In genomic region chr10:43625578-43625977, GRCm38 (mm10) we compare ENCODE assay signal across 13 mouse cellular contexts. TPM values are rescaled to one million over a fixed set of nuclear protein-coding genes. Genes with fewer than 3 reads are reported as not detected.
DNase-seq lines count a peak whose midpoint lies in the region; ATAC-seq and TF ChIP-seq lines count a peak whose summit lies in the region.
"Had no signal": no experiment of that assay in that cellular context is flagged by ENCODE, and none has a peak within 500 bp of the region (broad histone marks: within the 10 kb centered on the region; RNA-seq: fewer than 3 reads in every experiment).

No protein-coding gene starts in this region.

- no peak for TF ChIP-seq CTCF in intestine, postnatal 0 days (IDR thresholded peaks at IDR 0.05; ENCODE audit: low read depth)

- no peak overlapping the region for H3K9ac ChIP-seq in intestine, embryonic 15.5 days
- H3K9ac ChIP-seq in intestine, postnatal 0 days (ENCODE audit: low read depth, low read length) = no peak overlapping the region
- no peak overlapping the region for H3K9ac ChIP-seq in limb, embryonic 15.5 days
- H3K9ac ChIP-seq in neural tube, embryonic 13.5 days = no peak overlapping the region
- H3K9ac ChIP-seq: embryonic facial prominence, embryonic 13.5 days; heart, embryonic 12.5 days had no signal

- H3K4me1 ChIP-seq in intestine, embryonic 15.5 days (replicated peaks) = no peaks in the 10 kb centered on the region
- H3K4me1 ChIP-seq in intestine, postnatal 0 days (replicated peaks; ENCODE audit: control insufficient read depth, insufficient read depth, low read length) = no peaks in the 10 kb centered on the region
- peaks cover 31% of the 10 kb centered on the region for H3K4me1 ChIP-seq in limb, embryonic 15.5 days
- H3K4me1 ChIP-seq in neural tube, embryonic 13.5 days (replicated peaks) = peaks cover 33% of the 10 kb centered on the region
- H3K4me1 ChIP-seq: heart, embryonic 12.5 days had no signal

- H3K4me3 ChIP-seq in intestine, embryonic 15.5 days (replicated peaks) = no peak overlapping the region
- H3K4me3 ChIP-seq in intestine, postnatal 0 days (ENCODE audit: low read depth, low read length) = no peak overlapping the region
- H3K4me3 ChIP-seq in limb, embryonic 15.5 days = no peak overlapping the region
- no peak overlapping the region for H3K4me3 ChIP-seq in neural tube, embryonic 13.5 days
- H3K4me3 ChIP-seq: embryonic facial prominence, embryonic 13.5 days; heart, embryonic 12.5 days had no signal

- no peaks in the 10 kb centered on the region for H3K9me3 ChIP-seq in intestine, embryonic 15.5 days
- no peaks in the 10 kb centered on the region for H3K9me3 ChIP-seq in intestine, postnatal 0 days (ENCODE audit: control insufficient read depth)
- no peaks in the 10 kb centered on the region for H3K9me3 ChIP-seq in limb, embryonic 15.5 days
- H3K9me3 ChIP-seq in neural tube, embryonic 13.5 days = no peaks in the 10 kb centered on the region
- H3K9me3 ChIP-seq: embryonic facial prominence, embryonic 13.5 days had no signal

- DNase-seq in right cerebral cortex, adult 18-20 months = no peak
- DNase-seq in kidney, adult 18-20 months = no peak
- DNase-seq: adrenal gland, postnatal 25 days; cerebellum, adult 9-10 months; thymus, adult 2 months had no signal

- H3K36me3 ChIP-seq in intestine, embryonic 15.5 days = no peaks in the 10 kb centered on the region
- no peaks in the 10 kb centered on the region for H3K36me3 ChIP-seq in intestine, postnatal 0 days (ENCODE audit: control insufficient read depth, insufficient read depth)
- H3K36me3 ChIP-seq in limb, embryonic 15.5 days = no peaks in the 10 kb centered on the region
- H3K36me3 ChIP-seq in neural tube, embryonic 13.5 days = no peaks in the 10 kb centered on the region
- H3K36me3 ChIP-seq: embryonic facial prominence, embryonic 13.5 days; heart, embryonic 12.5 days had no signal

- ATAC-seq in intestine, embryonic 15.5 days = peak; percentile 49; the same call in 1 of the 2 replicates
- ATAC-seq in intestine, postnatal 0 days = no peak
- ATAC-seq in common myeloid progenitor, adult 5-6 weeks (replicated peaks; ENCODE audit: low read depth, poor library complexity, severe bottlenecking) = peak; percentile 68
- ATAC-seq in limb, embryonic 15.5 days (ENCODE audit: insufficient number of reproducible peaks, low FRiP score, low TSS enrichment, low read depth) = no peak
- peak; percentile 63 for ATAC-seq in neural tube, embryonic 13.5 days (ENCODE audit: low read depth)
- ATAC-seq: Patski had no signal

- WGBS in intestine, embryonic 15.5 days = 85% methylated on average over 2 of the region's 2 CpGs
- WGBS in intestine, postnatal 0 days = 86% methylated on average over 2 of the region's 2 CpGs
- 43% methylated on average over 2 of the region's 2 CpGs for whole genome bisulfite sequencing in limb, embryonic 15.5 days
- WGBS in neural tube, embryonic 13.5 days = 49% methylated on average over 2 of the region's 2 CpGs

- no peaks in the 10 kb centered on the region for H3K27me3 ChIP-seq in intestine, embryonic 15.5 days (replicated peaks)
- H3K27me3 ChIP-seq in intestine, postnatal 0 days (replicated peaks; ENCODE audit: control insufficient read depth, insufficient read depth, low read length) = no peaks in the 10 kb centered on the region
- no peaks in the 10 kb centered on the region for H3K27me3 ChIP-seq in limb, embryonic 15.5 days
- H3K27me3 ChIP-seq in neural tube, embryonic 13.5 days = no peaks in the 10 kb centered on the region
- H3K27me3 ChIP-seq: embryonic facial prominence, embryonic 13.5 days; heart, embryonic 12.5 days; Patski had no signal

- H3K4me2 ChIP-seq in intestine, embryonic 15.5 days (replicated peaks) = no peak overlapping the region
- no peak overlapping the region for H3K4me2 ChIP-seq in intestine, postnatal 0 days (replicated peaks; ENCODE audit: low read depth)
- no peak overlapping the region for H3K4me2 ChIP-seq in limb, embryonic 15.5 days
- H3K4me2 ChIP-seq in neural tube, embryonic 13.5 days = no peak overlapping the region
- H3K4me2 ChIP-seq: embryonic facial prominence, embryonic 13.5 days; heart, embryonic 12.5 days had no signal

- no peak overlapping the region for H3K27ac ChIP-seq in intestine, embryonic 15.5 days
- no peak overlapping the region for H3K27ac ChIP-seq in intestine, postnatal 0 days (ENCODE audit: low read depth, low read length)
- H3K27ac ChIP-seq in limb, embryonic 15.5 days = 0 out of 2 replicates have a peak overlapping the region, but pooled peaks have one; percentile 4
- peak overlapping the region; percentile 76 for H3K27ac ChIP-seq in neural tube, embryonic 13.5 days (replicated peaks)
- H3K27ac ChIP-seq: embryonic facial prominence, embryonic 13.5 days had no signal

RNA-seq across cellular contexts. Expression of gene Cd24a, which starts 47.5 kb away (rescaled TPM):
- polyA plus RNA-seq in intestine, embryonic 15.5 days (2015; fragmentation: Nextera tagmentation; extraction: Ambion mirVana) = 189 and 204 TPM in 2 replicates
- 87.8 and 91.9 TPM in 2 replicates for polyA plus RNA-seq in intestine, postnatal 0 days (2015; fragmentation: Nextera tagmentation; extraction: Ambion mirVana)
- 451 and 477 TPM in 2 replicates for total RNA-seq in common myeloid progenitor, adult 5-6 weeks (2017)
- 178 and 209 TPM in 2 replicates for polyA plus RNA-seq in limb, embryonic 15.5 days (2015; fragmentation: Nextera tagmentation; extraction: Ambion mirVana)
- polyA plus RNA-seq in neural tube, embryonic 13.5 days (2015; fragmentation: Nextera tagmentation; extraction: Ambion mirVana) = 1,087 and 1,092 TPM in 2 replicates

Comparison
In these comparisons a context has a peak if more than half of its experiments do, and no peak if none do; other contexts are left out.
1. ATAC-seq: peak in intestine, embryonic 15.5 days (single experiment), common myeloid progenitor, adult 5-6 weeks (single experiment) and neural tube, embryonic 13.5 days (single experiment); none in intestine, postnatal 0 days (single experiment) and limb, embryonic 15.5 days (single experiment).
2. H3K27ac ChIP-seq: peak in limb, embryonic 15.5 days (single experiment) and neural tube, embryonic 13.5 days (single experiment); none in intestine, embryonic 15.5 days (single experiment) and intestine, postnatal 0 days (single experiment).